In the genomic region with DNA sequence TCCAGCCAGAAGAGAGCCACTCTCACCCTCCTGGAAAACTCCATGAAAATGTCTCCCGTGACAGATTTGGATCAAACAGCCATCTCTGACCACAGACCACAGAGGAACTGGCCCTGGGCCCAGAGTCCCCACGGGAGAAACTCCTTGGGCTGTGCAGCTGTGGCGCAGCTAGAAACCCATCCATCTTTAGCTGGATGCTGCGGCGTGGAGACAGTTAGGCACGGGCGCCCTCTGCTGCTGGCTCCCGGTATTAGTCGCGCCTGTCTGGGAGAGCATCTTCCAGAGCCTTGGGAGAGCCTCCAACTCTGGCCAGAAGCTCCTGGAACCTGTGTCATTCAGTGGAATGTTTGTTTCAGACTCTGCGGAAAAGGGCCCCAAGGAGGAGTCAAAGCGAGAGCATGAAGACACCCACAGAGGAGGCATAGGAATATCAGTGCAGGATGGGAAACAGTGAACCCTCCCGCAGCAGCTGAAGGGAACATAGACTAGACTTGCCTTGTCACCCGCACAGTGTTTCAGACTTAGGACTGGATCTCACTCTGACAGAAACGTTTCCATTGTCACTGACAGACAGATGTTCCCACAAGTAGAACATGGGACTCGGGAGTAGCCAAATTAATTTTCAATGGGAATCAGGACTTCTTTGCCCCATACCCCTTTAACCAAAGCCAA, we compare ENCODE assay signal across 8 mouse cellular contexts. TPM values are rescaled to one million over a fixed set of nuclear protein-coding genes. Genes with fewer than 3 reads are reported as not detected.
DNase-seq lines count a peak whose midpoint lies in the region; ATAC-seq and TF ChIP-seq lines count a peak whose summit lies in the region.

No protein-coding gene starts in this region.

- TF ChIP-seq POLR2A in MEL (IDR thresholded peaks at IDR 0.05; ENCODE audit: control insufficient read depth in 1 of 2, insufficient read depth in 1 of 2, low read depth in 1 of 2, low read length in 2 of 2, poor library complexity in 1 of 2), result no peak
- TF ChIP-seq POLR2A in cerebellum, adult 2 months (IDR thresholded peaks at IDR 0.05; ENCODE audit: borderline replicate concordance, insufficient read depth, low read length), result no peak

- peak; percentile 87 for ATAC-seq in forebrain, postnatal 0 days
- peak; percentile 84 for ATAC-seq in hindbrain, embryonic 11.5 days (ENCODE audit: low FRiP score)

- peak; percentile 46 for TF ChIP-seq RAD21 in MEL (IDR thresholded peaks at IDR 0.05; ENCODE audit: low read depth, low read length)

- H3K27ac ChIP-seq in MEL (ENCODE audit: control insufficient read depth, low read depth, low read length), result no peak overlapping the region
- H3K27ac ChIP-seq in cerebellum, adult 2 months (ENCODE audit: insufficient read depth, low read length), result no peak overlapping the region
- H3K27ac ChIP-seq in forebrain, postnatal 0 days (ENCODE audit: low read depth, low read length), result no peak overlapping the region
- no peak overlapping the region for H3K27ac ChIP-seq in hindbrain, embryonic 11.5 days (ENCODE audit: low read depth, low read length)

- no peak overlapping the region for H3K4me3 ChIP-seq in MEL (ENCODE audit: control insufficient read depth in 1 of 2, insufficient read depth in 1 of 2, low read depth in 2 of 2, low read length in 2 of 2)
- H3K4me3 ChIP-seq in cerebellum, adult 2 months (replicated peaks; ENCODE audit: insufficient read depth, low read depth, low read length), result no peak overlapping the region
- no peak overlapping the region for H3K4me3 ChIP-seq in forebrain, postnatal 0 days (ENCODE audit: low read depth, low read length)
- H3K4me3 ChIP-seq in hindbrain, embryonic 11.5 days (ENCODE audit: low read depth, low read length), result no peak overlapping the region

- TF ChIP-seq CTCF in MEL (IDR thresholded peaks at IDR 0.05 in 2 of 3, conservative IDR thresholded peaks at IDR 0.05 in 1 of 3; ENCODE audit: control insufficient read depth in 1 of 3, insufficient read depth in 1 of 3, low read depth in 2 of 3, low read length in 3 of 3, poor library complexity in 1 of 3, severe bottlenecking in 1 of 3), result peak; percentile 47 to 82 (median 53)
- peak; percentile 77 for TF ChIP-seq CTCF in cerebellum, adult 2 months (IDR thresholded peaks at IDR 0.05; ENCODE audit: borderline replicate concordance, insufficient read depth, low read depth, low read length)
- peak; percentile 94 for TF ChIP-seq CTCF in forebrain, postnatal 0 days (IDR thresholded peaks at IDR 0.05; ENCODE audit: low read depth)

- peak; percentile 20 for DNase-seq in MEL (ENCODE audit: low read depth, low spot score)
- DNase-seq in cerebellum, adult 2 months, result peak; percentile 69 to 83
- DNase-seq in forebrain, postnatal 0 days, result peak; percentile 89
- DNase-seq in hindbrain, embryonic 11.5 days (ENCODE audit: low spot score), result peak; percentile 93
- peak; percentile 65 for DNase-seq in layer of hippocampus, adult 9-11 months
- peak; percentile 87 for DNase-seq in lung, postnatal 14 days
- DNase-seq in retina, postnatal 7 days (ENCODE audit: low read depth, low spot score), result peak; percentile 63
- peak; percentile 42 for DNase-seq in urinary bladder, postnatal 10 days (ENCODE audit: low spot score)

- 14% methylated on average over 16 of the region's 16 CpGs for WGBS in cerebellum, adult 2 months
- 18% methylated on average over 16 of the region's 16 CpGs for WGBS in forebrain, postnatal 0 days
- 17% methylated on average over 16 of the region's 16 CpGs for WGBS in hindbrain, embryonic 11.5 days

- TF ChIP-seq EP300 in MEL (IDR thresholded peaks at IDR 0.05; ENCODE audit: low read depth in 1 of 2, low read length in 2 of 2), result no peak

- no peaks in the 10 kb centered on the region for H3K9me3 ChIP-seq in MEL (replicated peaks; ENCODE audit: insufficient read depth, low read length)
- H3K9me3 ChIP-seq in forebrain, postnatal 0 days (ENCODE audit: low read length), result no peaks in the 10 kb centered on the region
- H3K9me3 ChIP-seq in hindbrain, embryonic 11.5 days (ENCODE audit: control insufficient read depth, low read length), result no peaks in the 10 kb centered on the region

- no peaks in the 10 kb centered on the region for H3K27me3 ChIP-seq in MEL (ENCODE audit: control insufficient read depth in 1 of 2, insufficient read depth in 2 of 2, low read length in 2 of 2)
- no peaks in the 10 kb centered on the region for H3K27me3 ChIP-seq in cerebellum, adult 2 months (ENCODE audit: control insufficient read depth, insufficient read depth, low read length)
- no peaks in the 10 kb centered on the region for H3K27me3 ChIP-seq in forebrain, postnatal 0 days (ENCODE audit: insufficient read depth, low read length)
- H3K27me3 ChIP-seq in hindbrain, embryonic 11.5 days (ENCODE audit: control insufficient read depth, insufficient read depth, low read length), result 0 out of 2 replicates have a peak, but pooled peaks cover 2% of the 10 kb centered on the region

- peak overlapping the region; percentile 29; the same call in 1 of the 2 replicates for H3K4me2 ChIP-seq in forebrain, postnatal 0 days (ENCODE audit: low read depth)
- no peak overlapping the region for H3K4me2 ChIP-seq in hindbrain, embryonic 11.5 days (replicated peaks; ENCODE audit: low read depth, low read length)

- H3K79me2 ChIP-seq in MEL (ENCODE audit: control insufficient read depth, insufficient read depth, low read length, poor library complexity), result no peaks in the 10 kb centered on the region

- H3K9ac ChIP-seq in MEL (ENCODE audit: control insufficient read depth, low read depth, low read length, poor library complexity, severe bottlenecking), result no peak overlapping the region
- H3K9ac ChIP-seq in forebrain, postnatal 0 days, result no peak overlapping the region
- H3K9ac ChIP-seq in hindbrain, embryonic 11.5 days (ENCODE audit: low read depth, low read length), result no peak overlapping the region

- H3K36me3 ChIP-seq in MEL (ENCODE audit: control insufficient read depth in 1 of 2, insufficient read depth in 2 of 2, low read length in 2 of 2), result no peaks in the 10 kb centered on the region
- H3K36me3 ChIP-seq in forebrain, postnatal 0 days (ENCODE audit: insufficient read depth), result no peaks in the 10 kb centered on the region
- H3K36me3 ChIP-seq in hindbrain, embryonic 11.5 days (ENCODE audit: control insufficient read depth, insufficient read depth, low read length), result no peaks in the 10 kb centered on the region

- H3K4me1 ChIP-seq in MEL (ENCODE audit: control insufficient read depth in 1 of 2, insufficient read depth in 2 of 2, low read length in 2 of 2), result no peaks in the 10 kb centered on the region
- H3K4me1 ChIP-seq in cerebellum, adult 2 months (ENCODE audit: control insufficient read depth, insufficient read depth, low read length), result no peaks in the 10 kb centered on the region
- H3K4me1 ChIP-seq in forebrain, postnatal 0 days (ENCODE audit: insufficient read depth), result no peaks in the 10 kb centered on the region
- H3K4me1 ChIP-seq in hindbrain, embryonic 11.5 days (replicated peaks; ENCODE audit: control insufficient read depth, insufficient read depth, low read length), result no peaks in the 10 kb centered on the region

TF ChIP-seq in MEL, 35 proteins besides CTCF, POLR2A, EP300 and RAD21:
- TF ChIP-seq ETS1 (IDR thresholded peaks at IDR 0.05; ENCODE audit: low read depth, low read length) (no peak), SMC3 (IDR thresholded peaks at IDR 0.05; ENCODE audit: low read depth, low read length) (peak; percentile 47; the same call in 1 of the 2 replicates), TAL1 (IDR thresholded peaks at IDR 0.05; ENCODE audit: low read length) (no peak)

RNA-seq across cellular contexts. Expression of a gene that starts 44.0 kb away (rescaled TPM):
- total RNA-seq in MEL (2012; rRNA removed), result not detected in 2 replicates
- polyA plus RNA-seq in MEL (2012; ENCODE audit: insufficient read depth in 1 of 2, insufficient read length in 2 of 2, low read depth in 1 of 2, low replicate concordance in 2 of 2, missing spikeins in 1 of 2), result not detected
- polyA plus RNA-seq in cerebellum, adult 2 months (2012; rRNA removed), result 1.1 and 1.3 TPM in 2 replicates
- 1.2 and 5.2 TPM in 2 replicates for total RNA-seq in forebrain, postnatal 0 days (2014; rRNA removed)
- 0.54 and 1.5 TPM in 2 replicates for polyA plus RNA-seq in forebrain, postnatal 0 days (2015; fragmentation: Nextera tagmentation; extraction: Ambion mirVana)
- 5.6 and 11.4 TPM in 2 replicates for polyA plus RNA-seq in hindbrain, embryonic 11.5 days (2014; fragmentation: Nextera tagmentation; extraction: Ambion mirVana)

RNA-seq across cellular contexts. Expression of a gene that starts 46.8 kb away (rescaled TPM):
- total RNA-seq in MEL (2012; rRNA removed), result not detected in 2 replicates
- polyA plus RNA-seq in MEL (2012; ENCODE audit: insufficient read depth in 1 of 2, insufficient read length in 2 of 2, low read depth in 1 of 2, low replicate concordance in 2 of 2, missing spikeins in 1 of 2), result not detected
- 1.6 and 1.7 TPM in 2 replicates for polyA plus RNA-seq in cerebellum, adult 2 months (2012; rRNA removed)
- 25.9 and 46.0 TPM in 2 replicates for total RNA-seq in forebrain, postnatal 0 days (2014; rRNA removed)
- 30.1 and 43.3 TPM in 2 replicates for polyA plus RNA-seq in forebrain, postnatal 0 days (2015; fragmentation: Nextera tagmentation; extraction: Ambion mirVana)
- 5.9 and 7.1 TPM in 2 replicates for polyA plus RNA-seq in hindbrain, embryonic 11.5 days (2014; fragmentation: Nextera tagmentation; extraction: Ambion mirVana)

Comparison
In these comparisons a context has a peak if more than half of its experiments do, and no peak if none do; other contexts are left out.
1. DNase-seq: peak in every context shown above with its lines; median percentile 93 in hindbrain, embryonic 11.5 days; 89 in forebrain, postnatal 0 days; 87 in lung, postnatal 14 days; 76 in cerebellum, adult 2 months; 65 in layer of hippocampus, adult 9-11 months; 63 in retina, postnatal 7 days; 42 in urinary bladder, postnatal 10 days; 20 in MEL.